Mouse (Mus musculus) induced T-regulatory cell, adult 2 months (primary cell): Measurements from ENCODE around the gene Bcan.
A peak's percentile ranks its signal among the peaks of the same experiment; 100 is the strongest.

Source experiments
- DNase-seq: peaks from one replicate; pipeline ENCODE4 v3.0.0-alpha.2; 2012; ENCODE audit warnings: low read depth

The Bcan gene

DNA sequence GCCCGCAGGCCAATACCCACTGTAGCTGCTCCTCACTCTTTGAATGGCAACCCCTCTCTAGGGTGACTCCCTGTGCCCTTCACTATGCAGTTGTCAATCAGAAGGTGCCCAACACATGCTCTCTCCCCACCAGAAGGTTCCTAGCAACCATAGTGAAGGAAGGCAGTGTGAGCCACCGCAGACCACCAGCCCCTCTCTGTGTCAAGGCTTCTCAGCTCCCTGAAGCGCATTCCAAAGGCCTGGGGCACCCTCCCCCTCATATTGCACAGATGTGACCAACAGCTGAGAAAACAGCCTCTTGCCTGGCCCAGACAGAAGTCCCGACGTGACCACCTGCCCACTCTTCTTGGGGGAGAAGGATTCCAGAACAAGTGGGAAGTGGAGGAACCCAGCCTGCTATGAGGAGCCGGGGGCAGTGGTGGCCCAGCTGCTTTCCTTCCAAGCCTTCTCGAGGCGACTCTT, 27.8 kb downstream of the Bcan start:
- no peak for DNase-seq

DNA sequence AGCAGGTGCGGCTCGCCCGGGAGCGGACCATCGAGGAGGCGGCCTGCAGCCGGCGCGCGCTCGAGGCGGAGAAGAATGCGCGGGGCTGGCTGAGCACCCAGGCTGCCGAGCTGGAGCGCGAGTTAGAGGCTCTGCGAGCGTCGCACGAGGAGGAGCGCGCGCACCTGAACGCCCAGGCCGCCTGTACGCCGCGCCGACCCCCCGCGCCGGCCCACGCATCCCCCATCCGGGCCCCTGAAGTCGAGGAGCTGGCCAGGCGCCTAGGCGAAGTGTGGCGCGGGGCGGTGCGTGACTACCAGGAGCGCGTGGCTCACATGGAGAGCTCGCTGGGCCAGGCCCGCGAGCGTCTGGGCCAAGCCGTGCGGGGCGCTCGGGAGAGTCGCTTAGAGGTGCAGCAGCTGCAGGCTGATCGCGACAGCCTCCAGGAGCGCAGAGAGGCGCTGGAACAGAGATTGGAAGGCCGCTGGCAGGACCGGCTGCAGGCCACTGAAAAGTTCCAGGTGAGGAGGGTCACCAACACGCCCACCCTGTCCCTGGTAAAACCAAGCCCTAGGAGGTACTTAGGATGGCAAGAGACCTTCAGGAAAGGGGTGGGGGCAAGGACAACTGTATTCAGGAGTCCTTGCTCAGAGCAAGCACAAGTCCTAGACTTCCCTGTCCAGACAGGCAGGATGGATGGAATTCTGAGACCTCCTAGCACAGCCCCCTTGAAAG, 28.4 kb downstream of the Bcan start:
- no peak for DNase-seq

DNA sequence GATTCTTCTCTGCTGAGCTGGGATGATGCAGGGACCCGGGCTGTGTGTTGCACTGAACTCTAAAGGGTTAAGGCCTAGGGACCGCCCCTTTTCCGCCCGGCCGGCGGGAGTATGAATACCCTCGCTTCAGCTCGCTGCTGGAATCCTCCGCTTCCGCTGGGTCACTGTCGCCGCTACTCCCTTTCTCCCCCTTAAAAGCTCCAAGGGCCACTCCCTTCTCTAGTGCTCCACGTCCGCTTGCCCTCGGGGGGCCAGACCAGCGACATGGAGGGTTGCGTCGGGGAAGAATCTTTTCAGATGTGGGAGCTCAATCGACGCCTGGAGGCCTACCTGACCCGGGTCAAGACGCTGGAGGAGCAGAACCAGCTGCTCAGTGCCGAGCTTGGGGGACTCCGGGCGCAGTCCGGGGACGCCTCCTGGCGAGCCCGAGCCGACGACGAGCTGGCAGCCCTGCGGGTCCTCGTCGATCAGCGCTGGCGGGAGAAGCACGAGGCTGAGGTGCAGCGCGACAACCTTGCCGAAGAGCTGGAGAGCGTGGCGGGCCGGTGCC, 29.0 kb downstream of the Bcan start, which contains the start of gene Nes:
TSS of gene Nes (plus strand) at position 140 of the 550 bp plus-strand sequence.
- DNase-seq: peak; percentile 34

DNA sequence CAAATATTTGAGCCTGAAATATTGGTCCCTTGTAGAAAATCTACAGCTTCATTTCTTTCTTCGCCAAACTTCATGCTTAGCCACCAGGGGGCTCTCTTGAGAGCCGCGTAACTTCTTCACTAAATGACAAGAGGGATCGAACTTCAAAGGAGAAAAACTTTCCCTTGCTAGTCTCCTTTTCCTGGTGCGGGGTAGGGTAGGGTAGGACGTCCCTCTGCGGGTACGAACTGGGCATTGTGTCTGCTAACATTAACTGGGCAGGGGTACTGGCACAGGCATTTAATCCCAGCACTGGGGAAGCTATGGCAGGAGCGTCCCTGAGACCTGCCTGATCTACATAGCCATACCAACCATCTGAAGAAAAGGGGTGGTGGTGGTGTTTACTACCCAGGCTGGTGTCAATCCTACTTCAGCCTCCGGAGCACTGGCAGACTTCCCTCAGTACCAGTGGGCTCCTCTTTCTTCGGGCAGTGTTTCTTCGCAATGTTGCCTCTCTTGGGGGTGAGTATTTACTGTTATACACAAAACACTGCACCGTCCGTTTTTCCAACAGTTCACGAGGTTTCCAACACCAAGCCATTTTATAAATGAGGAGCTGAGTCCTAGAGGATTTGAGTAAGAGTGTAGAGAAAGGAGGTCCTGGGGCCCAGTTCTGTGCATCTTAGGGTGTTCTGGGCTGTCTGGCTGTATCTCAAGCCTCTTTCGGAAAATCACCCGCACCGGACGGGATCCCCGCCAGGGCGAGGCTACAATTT, 29.7 kb downstream of the Bcan start:
- DNase-seq: peak; percentile 85

DNA sequence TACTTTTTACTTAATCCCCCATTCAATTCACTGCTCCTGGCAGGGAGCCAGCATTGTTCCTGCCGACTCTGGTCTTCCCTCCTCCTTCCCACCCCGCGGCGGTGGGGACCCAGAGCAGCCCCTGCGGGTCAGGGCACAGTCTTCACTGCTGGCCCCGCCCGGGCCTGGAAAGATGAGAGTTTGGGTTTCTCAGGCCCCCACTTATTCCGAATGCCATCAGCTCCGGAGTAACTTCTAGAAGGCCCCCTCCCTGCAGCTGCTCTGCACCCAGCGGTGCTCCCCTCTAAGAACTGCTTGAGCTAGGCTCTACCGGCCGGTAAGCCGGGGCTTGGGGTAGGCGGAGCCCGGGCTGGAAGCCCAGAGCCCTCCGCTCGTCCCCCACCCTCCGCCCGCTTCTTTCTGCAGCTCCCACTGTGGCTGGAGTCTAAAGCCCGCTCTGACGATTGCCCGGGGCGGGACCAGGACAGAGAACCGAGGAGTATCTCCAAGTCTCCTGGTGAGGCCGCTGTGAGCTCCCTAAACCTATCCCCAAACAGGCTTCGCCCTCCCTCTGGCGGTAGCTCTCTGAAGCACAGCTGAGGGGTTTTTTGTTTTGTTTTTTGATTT, 39.3 kb downstream of the Bcan start:
- peak; percentile 88 for DNase-seq

DNA sequence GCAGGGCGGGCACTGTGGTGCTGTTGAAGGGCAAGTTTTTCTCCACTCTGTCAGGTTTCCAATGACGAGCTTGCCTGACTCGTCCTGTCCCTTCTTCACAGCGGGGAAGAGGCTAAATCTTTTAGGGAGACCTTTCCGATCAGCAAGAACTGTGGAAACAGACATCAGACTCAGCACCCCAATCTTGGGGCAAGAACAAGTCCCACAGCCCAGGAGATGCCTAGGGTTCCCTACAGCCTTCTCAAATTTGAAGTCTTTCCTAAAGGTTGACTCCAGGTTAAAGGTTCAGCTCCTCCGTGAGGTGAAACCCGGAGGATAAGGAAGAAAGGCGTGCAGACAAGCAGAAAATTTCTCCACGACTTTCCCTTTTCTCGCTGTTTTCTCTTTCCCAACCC, 39.8 kb downstream of the Bcan start:
- no peak for DNase-seq

DNA sequence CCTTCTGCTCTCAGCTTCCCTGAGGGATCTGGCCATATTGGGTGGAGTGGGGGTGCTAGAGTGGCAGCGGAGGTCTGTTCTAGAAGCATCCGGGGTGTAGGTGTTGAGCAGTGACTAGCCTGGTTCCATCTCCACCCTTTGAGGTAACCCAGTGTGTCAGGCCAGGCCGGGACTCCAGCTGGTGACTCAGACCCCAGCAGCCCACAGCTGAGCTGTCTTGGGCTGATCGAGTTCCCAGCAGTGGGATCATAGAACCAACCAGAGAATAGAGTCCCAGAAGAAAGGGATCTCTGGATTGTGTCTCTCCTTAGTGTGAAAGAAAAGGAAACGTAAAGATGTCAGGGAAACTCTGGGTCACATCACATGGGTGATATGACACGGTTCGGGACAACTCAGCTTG, 40.7 kb downstream of the Bcan start:
- DNase-seq: no peak

DNA sequence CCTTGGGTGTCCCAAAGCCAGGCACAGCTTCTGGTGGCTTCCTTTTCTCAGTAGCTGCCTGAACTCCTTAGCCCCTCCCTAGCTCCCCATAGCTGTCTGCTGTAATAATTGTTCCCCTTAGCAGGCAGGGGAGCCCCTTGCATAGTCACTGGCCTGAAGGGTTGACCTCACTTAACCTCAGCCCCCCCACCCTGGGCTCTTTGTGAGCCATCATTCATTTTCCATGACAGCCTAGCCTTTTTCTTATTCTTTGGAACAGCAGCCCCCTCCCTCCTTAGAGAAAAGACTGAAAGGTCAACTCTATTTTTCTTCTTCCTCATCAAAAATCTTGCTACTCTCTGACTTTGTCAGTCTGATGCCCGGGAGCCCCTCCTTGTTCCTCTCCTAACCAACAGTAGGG, 41.1 kb downstream of the Bcan start:
- no peak for DNase-seq

DNA sequence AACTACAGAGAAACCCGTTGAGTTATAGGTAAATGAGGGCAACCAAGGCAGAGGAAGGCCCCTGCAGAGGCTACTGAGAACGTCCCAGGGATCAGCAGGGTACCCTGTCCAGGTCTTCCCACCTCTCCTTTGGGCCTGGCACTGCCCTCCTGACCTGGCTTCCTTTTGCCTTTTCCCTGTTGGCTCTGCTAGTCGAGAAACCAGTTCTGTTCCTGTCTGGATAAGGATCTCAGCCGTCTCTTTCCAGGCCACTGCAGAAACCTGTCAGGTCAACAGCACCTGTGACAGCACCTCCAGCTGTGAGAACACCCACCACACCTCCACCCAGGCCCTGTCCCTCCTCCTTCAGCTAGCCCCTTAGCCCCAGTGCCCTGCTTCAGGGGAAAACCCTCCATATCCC, 41.6 kb downstream of the Bcan start:
- no peak for DNase-seq

DNA sequence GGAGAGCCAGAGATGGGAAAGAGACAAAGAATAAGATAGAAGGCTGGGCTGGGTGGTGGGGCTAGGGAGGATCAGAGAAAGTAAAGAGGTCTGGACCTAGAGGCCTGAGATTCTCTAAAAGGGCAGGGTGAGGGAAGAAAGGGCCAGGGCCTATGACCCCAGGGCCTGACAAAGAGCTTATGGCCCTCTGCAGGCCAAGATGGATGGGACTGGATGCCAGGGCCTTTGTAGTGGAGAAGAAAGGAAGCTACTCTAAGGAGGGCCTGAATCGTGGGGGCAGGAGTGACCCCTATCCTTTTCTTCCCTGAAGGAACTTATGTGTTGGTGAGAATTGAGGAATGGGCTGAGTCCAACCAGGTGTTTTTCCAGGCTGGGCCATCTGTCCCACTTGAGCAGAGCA, 42.0 kb downstream of the Bcan start:
- DNase-seq: no peak

DNA sequence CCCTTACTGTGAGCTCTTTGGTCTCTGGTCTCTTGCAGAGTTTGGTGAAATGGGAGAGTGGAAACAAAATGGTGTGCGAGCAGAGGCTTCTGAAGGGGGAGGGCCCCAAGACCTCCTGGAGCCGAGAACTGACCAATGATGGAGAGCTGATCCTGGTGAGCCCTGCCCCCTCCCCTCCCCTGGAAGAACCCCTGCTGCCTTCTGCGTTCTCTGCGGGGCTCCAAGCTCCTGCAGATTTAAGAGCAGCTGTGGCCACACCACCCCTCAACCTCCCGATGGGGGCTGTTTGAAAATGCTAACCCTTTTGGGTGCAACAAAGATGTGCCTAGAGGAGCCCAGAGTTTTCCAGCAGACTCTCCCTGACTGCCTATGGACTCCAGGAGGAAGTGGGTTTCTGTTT, 47.6 kb downstream of the Bcan start:
- no peak for DNase-seq

DNA sequence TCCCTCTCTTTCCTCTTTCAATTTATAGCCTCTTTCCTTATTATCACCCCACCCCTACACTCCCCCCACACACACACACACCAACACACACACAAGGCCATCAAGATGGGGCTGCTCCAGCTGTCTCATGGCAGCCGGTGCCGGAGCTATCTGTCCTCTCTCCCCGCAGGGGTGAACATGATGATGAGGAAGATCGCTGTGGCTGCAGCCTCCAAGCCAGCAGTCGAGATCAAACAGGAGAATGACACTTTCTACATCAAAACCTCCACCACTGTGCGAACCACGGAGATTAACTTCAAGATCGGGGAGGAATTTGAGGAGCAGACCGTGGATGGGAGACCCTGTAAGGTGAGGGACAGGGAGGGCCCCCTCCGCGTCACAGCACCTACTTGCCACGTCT, 48.1 kb downstream of the Bcan start:
- DNase-seq: no peak

DNA sequence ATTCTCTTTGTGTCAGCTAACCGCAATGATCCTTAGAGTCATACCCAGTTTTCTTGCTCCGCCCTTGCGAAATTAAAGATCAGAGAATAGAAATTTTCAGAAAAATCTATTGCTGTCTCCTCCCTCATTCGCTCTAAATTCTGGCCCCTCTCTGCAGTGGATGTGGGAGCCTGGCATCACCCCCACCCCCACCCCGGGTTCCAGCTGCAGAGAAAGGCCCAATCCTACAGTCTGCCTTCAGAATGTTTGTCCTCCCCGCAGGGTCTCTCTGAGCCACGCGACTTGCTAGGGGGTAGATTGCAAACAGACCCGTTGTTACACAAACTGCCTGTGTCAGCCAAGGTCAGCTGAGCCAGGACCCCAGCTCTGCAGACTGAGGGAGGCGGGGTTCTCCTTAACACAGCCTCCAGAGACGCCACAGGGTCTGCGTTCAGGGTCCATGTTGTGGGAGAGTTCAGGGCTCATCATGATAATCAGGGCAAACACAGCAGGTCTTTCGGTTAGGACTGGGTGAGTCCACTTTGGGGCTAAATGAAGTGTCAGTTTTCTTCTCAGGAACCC, 50.0 kb downstream of the Bcan start:
- no peak for DNase-seq

DNA sequence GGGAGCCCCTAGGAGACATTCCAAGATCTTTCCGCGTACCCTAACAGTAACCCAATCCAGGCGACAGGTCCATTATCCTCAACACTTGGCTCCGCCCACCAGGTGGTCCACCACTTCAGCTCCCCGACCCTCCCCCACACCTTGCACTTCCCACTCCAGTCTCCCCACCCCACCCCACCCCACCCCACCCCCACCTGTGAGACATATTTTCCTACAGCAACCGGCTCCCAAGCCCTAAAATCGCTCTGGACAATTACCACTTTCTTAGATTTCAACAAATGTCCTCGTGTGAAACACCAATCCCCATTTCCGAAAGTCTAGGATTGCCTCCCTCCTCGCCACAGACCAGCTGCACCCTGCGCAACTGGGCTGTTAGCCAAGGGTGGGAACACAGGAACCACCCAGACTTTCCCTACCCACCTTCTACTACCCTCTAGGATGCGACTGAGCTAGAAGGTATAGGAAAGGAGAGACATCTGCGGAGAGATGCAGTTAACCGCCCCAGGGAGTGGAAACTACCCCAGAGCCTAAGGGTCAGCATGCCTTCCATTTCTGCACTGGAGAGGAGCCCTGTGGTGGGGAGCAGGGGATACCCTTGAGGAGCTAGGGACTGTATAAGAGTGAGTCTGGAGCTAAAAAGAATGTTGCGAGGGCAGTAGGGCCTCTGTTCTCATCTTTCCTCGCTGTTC, 50.6 kb downstream of the Bcan start:
- DNase-seq: no peak

DNA sequence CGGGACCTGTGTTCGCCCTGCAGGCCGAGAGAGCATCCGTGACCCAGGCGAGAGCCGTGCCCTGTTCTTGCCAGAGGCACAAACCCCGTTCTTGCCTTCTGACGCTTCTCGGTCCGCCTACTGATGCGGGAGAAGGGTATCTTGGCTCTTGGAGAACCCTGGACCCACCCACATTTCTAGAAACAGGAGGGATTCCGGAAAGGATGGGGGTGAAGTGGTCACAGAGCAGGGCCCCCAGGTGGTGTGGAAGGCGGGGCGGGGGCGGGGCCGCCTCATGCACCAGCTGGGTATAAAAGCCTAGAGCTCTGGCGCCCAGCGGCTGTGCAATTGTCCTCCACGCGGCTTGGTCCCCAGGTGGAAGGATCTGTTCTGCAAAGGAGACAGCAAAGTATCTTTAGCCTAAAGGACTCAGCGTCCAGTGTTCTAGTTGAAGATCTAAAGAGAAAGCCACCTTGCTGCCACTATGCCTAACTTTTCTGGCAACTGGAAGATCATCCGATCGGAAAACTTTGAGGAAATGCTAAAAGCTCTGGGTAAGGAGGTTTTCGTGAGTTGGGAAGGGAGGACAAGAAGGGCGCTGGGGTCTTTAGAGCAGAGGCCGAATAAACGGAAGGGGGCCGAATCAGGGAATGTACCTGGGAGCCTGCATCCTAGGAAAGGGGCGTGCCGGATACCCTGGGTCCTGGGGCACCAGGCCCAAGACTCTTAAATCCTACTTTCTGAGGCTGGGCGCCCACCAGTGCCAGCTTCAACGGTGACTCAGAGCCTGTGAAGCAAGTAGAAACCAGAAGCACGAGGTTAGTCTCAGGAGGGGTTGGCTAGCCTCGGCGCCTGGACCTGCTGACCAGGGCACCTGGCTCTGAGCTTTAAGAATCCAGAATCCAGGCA, 51.4 kb downstream of the Bcan start, which contains the start of gene Crabp2:
TSS of gene Crabp2 (plus strand) at position 289 of the 888 bp plus-strand sequence.
- DNase-seq: peak; percentile 53

DNA sequence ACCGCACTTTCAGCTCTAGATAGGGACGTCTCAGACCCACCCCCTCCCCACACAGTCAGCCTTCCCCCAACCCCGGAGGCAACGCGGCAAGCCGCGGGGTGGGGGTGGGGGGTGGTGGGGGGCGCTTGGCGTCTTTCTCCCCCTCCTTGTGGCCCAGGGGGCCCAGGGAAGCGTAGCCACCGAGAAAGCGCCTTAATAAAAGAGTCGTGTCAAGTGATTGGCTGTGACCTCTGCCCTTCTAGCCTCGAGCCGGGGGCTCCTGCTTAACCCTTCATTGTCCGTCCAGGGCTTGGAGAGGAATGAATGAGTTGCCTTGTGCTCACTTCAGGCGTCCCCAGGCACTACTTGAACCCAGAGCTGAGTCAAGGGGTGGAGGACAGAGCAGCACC, 52.2 kb downstream of the Bcan start:
- no peak for DNase-seq

DNA sequence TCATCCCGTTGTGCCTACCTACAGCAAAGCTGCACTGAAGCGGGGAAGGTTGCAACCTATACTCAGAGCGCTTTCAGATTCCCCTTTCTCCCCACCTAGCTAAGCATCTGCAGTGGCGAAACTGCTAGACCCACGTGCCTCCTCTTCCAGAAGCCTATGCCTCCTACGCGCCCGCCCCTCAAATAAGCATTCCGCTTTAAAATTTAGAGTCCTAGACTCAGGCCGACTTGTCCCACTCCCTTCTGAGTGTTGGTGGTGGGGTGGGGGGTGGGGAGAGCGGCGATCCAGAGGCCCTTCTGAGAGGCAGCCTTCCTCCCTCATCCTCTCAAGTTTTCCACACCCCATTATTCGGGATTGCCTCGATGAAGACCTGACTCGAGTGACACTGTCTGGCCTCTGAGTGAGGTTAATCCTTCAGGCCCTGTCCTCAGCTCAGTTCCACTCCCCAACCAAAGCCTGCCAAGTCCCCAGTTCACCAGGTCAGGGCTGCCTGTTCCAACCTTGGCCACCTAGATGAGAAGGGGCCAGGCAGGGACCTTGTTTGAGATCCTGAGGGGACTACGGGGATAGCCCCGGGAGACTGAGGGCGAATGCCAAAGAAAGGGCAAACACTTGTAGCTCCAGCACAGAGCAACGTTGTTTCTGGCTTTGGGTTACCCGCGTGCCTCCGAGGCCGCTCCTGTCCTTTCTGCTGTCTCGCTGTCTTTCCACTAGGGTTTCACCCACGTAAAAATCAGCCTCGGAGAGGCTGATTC, 52.8 kb downstream of the Bcan start:
- DNase-seq: peak; percentile 43

DNA sequence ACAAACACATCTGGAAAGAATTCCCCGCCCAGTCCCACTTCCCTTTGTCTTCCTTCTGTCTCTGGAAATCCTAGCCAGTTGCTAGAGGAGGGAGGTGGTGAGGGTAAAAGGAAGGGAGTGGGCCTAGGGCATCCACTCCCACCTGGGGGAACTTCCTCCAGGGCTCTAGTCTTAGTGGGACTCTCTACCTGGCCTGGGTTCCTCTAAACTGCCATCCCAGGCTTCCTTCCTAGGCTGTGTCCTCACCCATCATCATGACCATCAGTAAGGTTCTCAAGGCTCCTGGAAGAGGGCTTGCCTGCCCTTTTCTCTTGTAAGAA, 53.5 kb downstream of the Bcan start:
- DNase-seq: no peak

DNA sequence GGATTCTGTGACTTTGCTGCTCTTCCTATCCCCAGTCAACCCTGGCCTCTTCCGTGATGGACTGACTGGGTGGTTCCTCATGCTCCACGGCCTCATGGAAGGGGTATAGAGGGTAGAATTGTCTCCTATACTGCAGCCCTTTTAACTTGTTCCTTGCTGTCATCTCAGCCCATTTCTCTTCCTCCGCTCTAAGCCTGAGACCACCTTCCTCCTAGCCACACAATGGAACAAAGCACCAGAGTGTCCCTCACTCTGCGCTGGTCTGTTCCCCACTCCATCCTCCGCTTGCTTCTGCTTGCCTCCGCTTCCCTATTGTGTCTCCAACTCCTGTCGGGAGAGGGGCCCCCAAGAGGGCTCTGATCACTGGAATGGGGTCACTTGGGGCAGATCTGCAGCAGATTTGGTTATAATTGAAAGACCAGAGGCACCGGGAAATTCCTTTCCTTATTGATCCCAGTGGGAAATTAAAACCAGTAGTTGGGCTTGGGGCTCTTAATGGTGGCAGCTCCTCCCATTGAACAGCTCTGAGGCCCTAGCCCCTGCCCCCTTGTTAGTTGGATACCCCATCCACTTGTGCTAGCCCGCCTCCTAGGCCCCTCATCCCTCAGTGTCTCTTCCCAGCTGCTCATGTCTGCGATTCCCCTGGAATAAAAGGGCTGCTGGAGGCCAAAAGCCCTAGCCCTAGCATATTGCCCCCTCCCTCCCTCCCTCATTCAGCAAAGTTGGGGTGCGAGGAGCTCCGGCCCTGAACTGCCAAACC, 54.1 kb downstream of the Bcan start:
- no peak for DNase-seq
